In the genomic region with DNA sequence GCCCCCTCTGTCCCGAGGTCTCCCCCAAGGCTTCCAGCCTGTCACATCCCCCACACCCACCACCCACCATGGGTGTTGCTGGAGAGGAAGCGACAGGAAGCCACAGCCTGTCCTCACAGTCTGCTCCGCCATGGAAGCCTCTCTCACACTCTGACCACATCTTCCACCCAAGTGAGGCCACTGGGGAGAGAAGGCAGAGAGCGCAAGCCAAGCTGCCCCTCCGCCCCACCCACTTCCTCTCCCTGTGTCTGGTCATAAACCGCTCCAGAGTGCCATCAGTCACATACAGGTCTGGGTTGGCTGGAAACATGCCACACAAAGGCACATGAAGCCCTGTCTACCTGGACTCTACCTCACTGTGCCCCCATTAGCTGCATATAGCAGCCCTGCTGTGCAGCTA, we compare ENCODE assay signal across 9 mouse cellular contexts. TPM values are rescaled to one million over a fixed set of nuclear protein-coding genes. Genes with fewer than 3 reads are reported as not detected.
A peak's percentile ranks its signal among the peaks of the same experiment; 100 is the strongest.
DNase-seq lines count a peak whose midpoint lies in the region; ATAC-seq lines count a peak whose summit lies in the region.
"Had no signal": no experiment of that assay in that cellular context is flagged by ENCODE, and none has a peak within 500 bp of the region (broad histone marks: within the 10 kb centered on the region; RNA-seq: fewer than 3 reads in every experiment).

No protein-coding gene starts in this region.

- peak; percentile 70 to 79 for DNase-seq in monocyte, adult 2 months (ENCODE audit: low read depth in 1 of 2, low spot score in 2 of 2)
- DNase-seq in urinary bladder, postnatal 14 days (ENCODE audit: low spot score): no peak
- no peak for DNase-seq in midbrain, embryonic 14.5 days
- no peak for DNase-seq in cerebellum, adult 18-20 months

- no peak overlapping the region for H3K27ac ChIP-seq in neural tube, embryonic 13.5 days (replicated peaks)
- H3K27ac ChIP-seq in neural tube, embryonic 15.5 days (replicated peaks): no peak overlapping the region
- no peak overlapping the region for H3K27ac ChIP-seq in midbrain, embryonic 14.5 days (replicated peaks; ENCODE audit: low read depth, low read length)

- no peaks in the 10 kb centered on the region for H3K27me3 ChIP-seq in neural tube, embryonic 13.5 days
- no peaks in the 10 kb centered on the region for H3K27me3 ChIP-seq in neural tube, embryonic 15.5 days (replicated peaks)
- no peaks in the 10 kb centered on the region for H3K27me3 ChIP-seq in midbrain, embryonic 14.5 days (ENCODE audit: control insufficient read depth, insufficient read depth, low read length)

- H3K9me3 ChIP-seq in neural tube, embryonic 13.5 days: no peaks in the 10 kb centered on the region
- H3K9me3 ChIP-seq in neural tube, embryonic 15.5 days (replicated peaks): no peaks in the 10 kb centered on the region
- no peaks in the 10 kb centered on the region for H3K9me3 ChIP-seq in midbrain, embryonic 14.5 days (ENCODE audit: control insufficient read depth, low read length)

- WGBS in neural tube, embryonic 13.5 days: 84% methylated on average over 6 of the region's 6 CpGs
- 72% methylated on average over 6 of the region's 6 CpGs for WGBS in neural tube, embryonic 15.5 days
- WGBS in midbrain, embryonic 14.5 days: 94% methylated on average over 6 of the region's 6 CpGs

- no peak overlapping the region for H3K9ac ChIP-seq in neural tube, embryonic 13.5 days
- H3K9ac ChIP-seq in neural tube, embryonic 15.5 days (replicated peaks): no peak overlapping the region
- H3K9ac ChIP-seq in midbrain, embryonic 14.5 days (replicated peaks; ENCODE audit: low read length): no peak overlapping the region

- H3K36me3 ChIP-seq in neural tube, embryonic 13.5 days: 0 out of 2 replicates have a peak, but pooled peaks cover 3% of the 10 kb centered on the region
- H3K36me3 ChIP-seq in neural tube, embryonic 15.5 days: peaks cover 4% of the 10 kb centered on the region; the same call in 1 of the 2 replicates
- no peaks in the 10 kb centered on the region for H3K36me3 ChIP-seq in midbrain, embryonic 14.5 days (ENCODE audit: control insufficient read depth, insufficient read depth, low read length)

- H3K4me1 ChIP-seq in neural tube, embryonic 13.5 days (replicated peaks): peaks cover 15% of the 10 kb centered on the region
- no peaks in the 10 kb centered on the region; the same call in 1 of the 2 replicates for H3K4me1 ChIP-seq in neural tube, embryonic 15.5 days
- H3K4me1 ChIP-seq in midbrain, embryonic 14.5 days (ENCODE audit: control insufficient read depth, insufficient read depth, low read length): 0 out of 2 replicates have a peak, but pooled peaks cover 6% of the 10 kb centered on the region

- H3K4me2 ChIP-seq in neural tube, embryonic 13.5 days: no peak overlapping the region
- H3K4me2 ChIP-seq in neural tube, embryonic 15.5 days: no peak overlapping the region
- H3K4me2 ChIP-seq in midbrain, embryonic 14.5 days (ENCODE audit: low read length): no peak overlapping the region

- no peak overlapping the region for H3K4me3 ChIP-seq in neural tube, embryonic 13.5 days
- no peak overlapping the region for H3K4me3 ChIP-seq in neural tube, embryonic 15.5 days (replicated peaks)
- no peak overlapping the region for H3K4me3 ChIP-seq in midbrain, embryonic 14.5 days (replicated peaks; ENCODE audit: low read depth, low read length)
- H3K4me3 ChIP-seq: erythroblast, embryonic 14.5 days had no signal

- peak; percentile 27; the same call in 1 of the 2 replicates for ATAC-seq in neural tube, embryonic 13.5 days (ENCODE audit: low read depth)
- no peak for ATAC-seq in neural tube, embryonic 15.5 days (ENCODE audit: low FRiP score)
- ATAC-seq in inflammation-experienced regulatory T-cells, adult 6 months: peak; percentile 83
- ATAC-seq in frontal cortex, adult (ENCODE audit: low TSS enrichment): no peak
- ATAC-seq in midbrain, embryonic 14.5 days (ENCODE audit: low FRiP score, low TSS enrichment): no peak

RNA-seq across cellular contexts. Expression of a gene that starts 53.3 kb away (rescaled TPM):
- 1.8 and 2.0 TPM in 2 replicates for polyA plus RNA-seq in neural tube, embryonic 13.5 days (2015; fragmentation: Nextera tagmentation; extraction: Ambion mirVana)
- 1.9 and 2.7 TPM in 2 replicates for polyA plus RNA-seq in neural tube, embryonic 15.5 days (2015; fragmentation: Nextera tagmentation; extraction: Ambion mirVana)
- 1 to 10 TPM; 3.6 to 4.8 (median 4.6) TPM for polyA plus RNA-seq in inflammation-experienced regulatory T-cells, adult 6 months (2017; shearing (Covaris generic))
- polyA plus RNA-seq in midbrain, embryonic 14.5 days (2014; fragmentation: Nextera tagmentation; extraction: Ambion mirVana): 3.7 and 4.7 TPM in 2 replicates

Comparison
In these comparisons a context has a peak if more than half of its experiments do, and no peak if none do; other contexts are left out.
1. ATAC-seq: peak in neural tube, embryonic 13.5 days (single experiment) and inflammation-experienced regulatory T-cells, adult 6 months (single experiment); none in neural tube, embryonic 15.5 days (single experiment), frontal cortex, adult (single experiment) and midbrain, embryonic 14.5 days (single experiment).
2. DNase-seq: peak in monocyte, adult 2 months (2 of 2); none in urinary bladder, postnatal 14 days (single experiment), midbrain, embryonic 14.5 days (single experiment) and cerebellum, adult 18-20 months (0 of 2).